Comparison of ENCODE assay signal across 18 mouse cellular contexts in the genomic region with DNA sequence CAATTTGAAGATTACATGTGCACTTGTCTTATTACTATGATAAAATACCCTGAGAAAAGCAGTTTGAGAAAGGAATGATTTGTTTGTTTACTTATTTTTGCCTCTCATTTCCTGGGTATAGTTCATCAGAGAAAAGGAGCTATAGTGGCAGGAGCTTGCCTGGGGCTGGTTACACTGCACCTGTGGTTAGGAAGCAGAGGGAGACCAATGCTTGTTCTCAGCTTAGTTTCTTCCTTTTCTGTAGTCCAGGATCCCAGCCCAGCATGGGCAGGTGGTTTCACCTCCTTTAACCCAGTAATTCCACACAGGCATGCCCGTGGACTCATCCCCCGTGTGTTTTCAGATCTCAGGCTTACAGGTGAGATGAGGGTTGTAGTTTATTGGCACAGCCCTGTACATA.
DNase-seq lines count a peak whose midpoint lies in the region; ATAC-seq and TF ChIP-seq lines count a peak whose summit lies in the region.
"Had no signal": no experiment of that assay in that cellular context is flagged by ENCODE, and none has a peak within 500 bp of the region (broad histone marks: within the 10 kb centered on the region; RNA-seq: fewer than 3 reads in every experiment).

No protein-coding gene starts in this region.

- peak; percentile 54; the same call in 1 of the 2 replicates for ATAC-seq in kidney, embryonic 16.5 days (ENCODE audit: low FRiP score, low TSS enrichment)
- no peak for ATAC-seq in monocyte, adult 5-6 weeks (replicated peaks; ENCODE audit: insufficient number of reproducible peaks, low FRiP score, low TSS enrichment, poor library complexity, severe bottlenecking)

- no peak for DNase-seq in kidney, adult 2 months
- no peak for DNase-seq in kidney, adult 8-10 months
- no peak for DNase-seq in kidney, adult 11 months
- peak; percentile 48 for DNase-seq in adipocyte (ENCODE audit: low spot score)
- DNase-seq: adrenal gland, adult 8-10 months; adrenal gland, postnatal 14 days; adrenal gland, postnatal 36 days; cerebellum, adult 11-12 months; cerebellum, adult 2 months; cerebellum, adult 9-10 months; cerebellum, postnatal 10 days; cerebellum, postnatal 25 days had no signal

- no peak overlapping the region for H3K9ac ChIP-seq in kidney, embryonic 16.5 days (replicated peaks; ENCODE audit: low read length)
- H3K9ac ChIP-seq: embryonic facial prominence, embryonic 12.5 days; forebrain, embryonic 13.5 days; forebrain, embryonic 15.5 days had no signal

- TF ChIP-seq POLR2A in kidney, adult 2 months (IDR thresholded peaks at IDR 0.05; ENCODE audit: low read depth, low read length), result no peak

- no peak overlapping the region for H3K4me2 ChIP-seq in kidney, embryonic 16.5 days (replicated peaks; ENCODE audit: low read depth, low read length)
- H3K4me2 ChIP-seq: embryonic facial prominence, embryonic 12.5 days; forebrain, embryonic 13.5 days; forebrain, embryonic 15.5 days had no signal

- TF ChIP-seq CTCF in kidney, adult 2 months (conservative IDR thresholded peaks at IDR 0.05; ENCODE audit: insufficient read depth, insufficient read length, low read depth, low read length), result no peak

- no peaks in the 10 kb centered on the region for H3K27me3 ChIP-seq in kidney, adult 2 months (replicated peaks; ENCODE audit: control insufficient read depth, insufficient read depth, low read length)
- H3K27me3 ChIP-seq in kidney, embryonic 16.5 days (ENCODE audit: insufficient read depth, low read length), result no peaks in the 10 kb centered on the region
- H3K27me3 ChIP-seq: embryonic facial prominence, embryonic 12.5 days; forebrain, embryonic 13.5 days; forebrain, embryonic 15.5 days had no signal

- 66% methylated on average over 2 of the region's 2 CpGs for WGBS in kidney, adult 2 months
- WGBS in kidney, embryonic 16.5 days, result 77% methylated on average over 2 of the region's 2 CpGs

- no peaks in the 10 kb centered on the region for H3K9me3 ChIP-seq in kidney, embryonic 16.5 days (ENCODE audit: low read length)
- H3K9me3 ChIP-seq: embryonic facial prominence, embryonic 10.5 days; embryonic facial prominence, embryonic 12.5 days; forebrain, embryonic 13.5 days; forebrain, embryonic 15.5 days had no signal

- H3K36me3 ChIP-seq in kidney, adult 2 months (ENCODE audit: control insufficient read depth, insufficient read depth, low read length), result no peaks in the 10 kb centered on the region
- no peaks in the 10 kb centered on the region for H3K36me3 ChIP-seq in kidney, embryonic 16.5 days (ENCODE audit: insufficient read depth, low read length)

- no peaks in the 10 kb centered on the region for H3K4me1 ChIP-seq in kidney, adult 2 months (ENCODE audit: control insufficient read depth, insufficient read depth, low read length)
- H3K4me1 ChIP-seq in kidney, embryonic 16.5 days (ENCODE audit: insufficient read depth, low read length), result 0 out of 2 replicates have a peak, but pooled peaks cover 4% of the 10 kb centered on the region
- H3K4me1 ChIP-seq: embryonic facial prominence, embryonic 10.5 days; embryonic facial prominence, embryonic 12.5 days had no signal

- H3K27ac ChIP-seq in kidney, adult 2 months (ENCODE audit: insufficient read depth, low read depth, low read length), result 0 out of 2 replicates have a peak overlapping the region, but pooled peaks have one; percentile 41
- H3K27ac ChIP-seq in kidney, embryonic 16.5 days (ENCODE audit: low read length), result peak overlapping the region; percentile 34; the same call in 1 of the 2 replicates
- H3K27ac ChIP-seq: embryonic facial prominence, embryonic 10.5 days; embryonic facial prominence, embryonic 12.5 days; forebrain, embryonic 13.5 days; forebrain, embryonic 15.5 days had no signal

- no peak overlapping the region for H3K4me3 ChIP-seq in kidney, adult 2 months (ENCODE audit: insufficient read depth, low read depth, low read length)
- no peak overlapping the region for H3K4me3 ChIP-seq in kidney, embryonic 16.5 days (ENCODE audit: low read length)
- H3K4me3 ChIP-seq: embryonic facial prominence, embryonic 10.5 days; embryonic facial prominence, embryonic 12.5 days; forebrain, embryonic 13.5 days; forebrain, embryonic 15.5 days had no signal
